Mouse (Mus musculus): ENCODE measurements at regions not wholly inside any gene's neighbourhood (a gene's known extent, or its start where the extent isn't known, plus 50 kb on each side); places are given as distances from the start of the nearest gene placed in this dataset.
A peak's percentile ranks its signal among the peaks of the same experiment; 100 is the strongest.

GRCm38 (mm10) chr9:67118880-67119644, 69.9 kb upstream of the Tpm1 start:
- ATAC-seq (replicated peaks; ENCODE audit: low read depth, poor library complexity, severe bottlenecking), result no peak

DNA sequence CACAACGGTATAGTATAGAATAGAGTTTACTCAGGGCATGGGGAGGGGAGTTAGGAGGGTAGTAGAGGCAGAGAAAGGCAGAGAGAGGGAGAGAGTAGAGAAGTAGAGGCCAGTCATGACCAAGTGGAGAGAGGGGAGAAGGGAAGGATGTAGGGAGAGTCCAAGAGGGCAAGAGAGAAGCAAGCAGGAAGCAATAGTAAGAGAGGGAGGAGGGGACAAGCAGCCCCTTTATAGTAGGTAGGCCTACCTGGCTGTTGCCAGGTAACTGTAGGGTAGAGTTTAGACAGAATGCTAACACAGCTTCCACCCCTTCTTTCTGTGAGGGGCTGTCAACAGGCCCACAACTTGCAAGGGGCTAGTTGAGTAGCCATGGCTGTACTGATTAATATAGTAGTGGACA, 69.2 kb upstream of the Tpm1 start:
- no peak for ATAC-seq (replicated peaks; ENCODE audit: low read depth, poor library complexity, severe bottlenecking)

- ATAC-seq (replicated peaks; ENCODE audit: low read depth, poor library complexity, severe bottlenecking), result no peak
Measured at GRCm38 (mm10) chr9:67117639-67118038, 68.4 kb upstream of the Tpm1 start.

- ATAC-seq (replicated peaks; ENCODE audit: low read depth, poor library complexity, severe bottlenecking), result no peak
Measured at GRCm38 (mm10) chr9:67115991-67116390, 66.8 kb upstream of the Tpm1 start.

DNA sequence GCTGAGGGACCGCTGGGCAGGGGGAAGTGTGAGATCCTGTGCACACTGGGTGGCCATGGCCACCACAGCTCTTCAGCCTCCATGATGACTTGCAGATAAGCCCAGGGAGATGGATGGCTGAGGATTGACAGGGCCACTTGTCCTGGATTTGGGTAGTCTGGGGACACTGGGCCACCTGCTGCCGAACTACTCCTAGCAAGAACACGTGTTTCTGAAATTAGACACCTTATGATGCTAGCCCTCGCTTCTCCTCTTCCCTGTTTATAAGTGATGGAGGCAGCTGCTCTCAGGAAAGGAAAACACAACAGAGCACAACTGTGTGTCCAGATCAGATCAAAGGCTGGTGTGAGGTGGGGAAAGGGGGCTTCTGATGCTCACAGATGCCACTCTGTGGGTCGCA, 64.9 kb upstream of the Tpm1 start:
- no peak for ATAC-seq (replicated peaks; ENCODE audit: low read depth, poor library complexity, severe bottlenecking)

GRCm38 (mm10) chr9:67111836-67112584, 62.8 kb upstream of the Tpm1 start:
- no peak for ATAC-seq (replicated peaks; ENCODE audit: low read depth, poor library complexity, severe bottlenecking)

DNA sequence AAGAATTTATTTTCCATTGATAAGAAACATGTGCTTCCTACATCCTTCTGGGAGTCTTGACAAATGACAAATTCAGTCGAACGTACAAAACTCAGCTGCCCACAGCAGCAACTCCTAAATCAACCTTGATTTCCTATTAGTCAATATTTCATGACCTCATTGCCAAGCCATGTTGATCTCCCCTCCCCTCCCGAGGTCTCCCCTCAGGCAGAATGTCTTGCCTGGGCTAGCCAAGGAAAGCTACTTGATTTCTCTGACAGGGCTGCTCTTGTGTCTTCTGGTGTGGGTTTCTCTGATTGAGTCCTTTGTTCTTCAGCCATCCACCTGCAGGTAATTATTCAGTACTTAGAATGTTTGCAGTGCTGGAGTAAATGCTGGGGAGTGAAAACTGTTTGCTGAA, 58.7 kb upstream of the Tpm1 start:
- ATAC-seq (replicated peaks; ENCODE audit: low read depth, poor library complexity, severe bottlenecking), result no peak

DNA sequence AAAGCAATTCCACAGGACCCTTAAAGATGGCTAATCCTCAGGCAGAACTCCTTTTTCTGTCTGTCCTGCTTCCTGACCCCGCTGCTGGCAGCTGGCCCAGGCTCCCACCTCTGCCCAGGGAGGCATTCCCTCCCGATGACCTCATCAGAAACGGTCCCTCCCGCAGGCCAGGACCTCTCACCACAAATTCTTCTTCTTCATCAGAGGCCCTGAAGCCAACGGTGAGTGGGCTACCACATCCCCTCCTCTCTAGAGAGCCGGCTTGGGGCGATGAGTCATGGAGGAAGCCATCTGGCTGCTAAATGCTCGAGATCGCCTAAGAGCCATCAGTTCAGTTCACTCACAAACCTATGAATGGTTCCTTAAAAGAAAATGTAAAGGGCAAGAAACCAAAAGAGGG, 56.7 kb upstream of the Tpm1 start:
- peak; percentile 94 for ATAC-seq (replicated peaks; ENCODE audit: low read depth, poor library complexity, severe bottlenecking)

- 0 out of 2 replicates have a peak, but pooled peaks have one; percentile 5 for ATAC-seq (replicated peaks; ENCODE audit: low read depth, poor library complexity, severe bottlenecking)
Measured at GRCm38 (mm10) chr9:67105216-67105615, 56.0 kb upstream of the Tpm1 start.

DNA sequence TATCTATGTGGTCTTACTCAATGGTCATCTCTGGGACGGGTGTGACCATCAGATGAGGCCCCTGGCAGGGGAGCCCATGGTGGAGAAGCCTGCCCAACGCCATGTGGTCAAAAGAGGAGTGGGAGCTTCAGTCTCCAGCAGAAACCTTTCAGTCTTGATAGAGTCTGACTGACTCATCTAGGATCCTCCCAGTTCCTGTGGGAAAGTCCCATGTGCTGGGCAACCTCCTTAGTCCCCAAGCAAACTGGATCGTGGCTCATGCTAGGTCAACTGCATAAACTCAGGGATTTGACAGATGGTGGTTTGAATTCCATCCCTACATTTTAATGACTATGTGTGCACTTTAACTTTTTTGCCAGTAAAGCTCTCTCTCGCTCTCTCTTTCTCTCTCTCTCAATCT, 55.4 kb upstream of the Tpm1 start:
- no peak for ATAC-seq (replicated peaks; ENCODE audit: low read depth, poor library complexity, severe bottlenecking)

GRCm38 (mm10) chr9:67102578-67102977, 53.4 kb upstream of the Tpm1 start:
- ATAC-seq (replicated peaks; ENCODE audit: low read depth, poor library complexity, severe bottlenecking), result no peak

GRCm38 (mm10) chr9:67099471-67099870, 50.3 kb upstream of the Tpm1 start:
- no peak for ATAC-seq (replicated peaks; ENCODE audit: low read depth, poor library complexity, severe bottlenecking)
